Mouse (Mus musculus) embryonic facial prominence, embryonic 10.5 days (tissue): Measurements from ENCODE around the gene Arhgef16. TPM values are rescaled to one million over a fixed set of nuclear protein-coding genes. Genes with fewer than 3 reads are reported as not detected.

Experiments
- DNase-seq: peaks from one replicate; pipeline ENCODE4 v3.0.0-alpha.2; 2017; ENCODE audit warnings: low spot score
- H3K27ac ChIP-seq: fragments of 300-500 bp; sonication (generic); replicated peaks from 2 replicates; pipeline ENCODE4 v1.5.1; 2016; ENCODE audit warnings: mild to moderate bottlenecking
- H3K27me3 ChIP-seq: fragments of 300-500 bp; sonication (generic); replicated peaks from 2 replicates; pipeline ENCODE4 v1.6.1; 2016; ENCODE audit warnings: low read depth, mild to moderate bottlenecking; ENCODE audit not compliant: poor library complexity, severe bottlenecking
- H3K36me3 ChIP-seq: fragments of 300-500 bp; sonication (generic); replicated peaks from 2 replicates; pipeline ENCODE4 v1.6.1; 2016; ENCODE audit warnings: mild to moderate bottlenecking, moderate library complexity
- H3K4me1 ChIP-seq: fragments of 300-500 bp; sonication (generic); 2 replicates; pipeline ENCODE4 v1.6.1; 2016
- H3K4me3 ChIP-seq: fragments of 300-500 bp; sonication (generic); 2 replicates; pipeline ENCODE4 v1.5.1; 2016; ENCODE audit warnings: mild to moderate bottlenecking, moderate library complexity
- H3K9me3 ChIP-seq: fragments of 300-500 bp; sonication (generic); 2 replicates; pipeline ENCODE4 v1.6.1; 2016; ENCODE audit warnings: mild to moderate bottlenecking
- WGBS: fragments of 180-500 bp; shearing (Covaris S2); methylation state at CpG from one replicate; pipeline ENCODE4 v1.1.7; 2016; 5-methylcytosine and 5-hydroxymethylcytosine counted together
- polyA plus RNA-seq: library from polyadenylated mRNA; unstranded; fragments of >200 nt; fragmentation: Nextera tagmentation; extraction: Ambion mirVana; gene quantifications from 2 replicates; pipeline ENCODE4 v1.2.1, GENCODE M21; 2016

Gene Arhgef16
- polyA plus RNA-seq, 1 experiment from 2014 or later = 9.9 TPM

DNA sequence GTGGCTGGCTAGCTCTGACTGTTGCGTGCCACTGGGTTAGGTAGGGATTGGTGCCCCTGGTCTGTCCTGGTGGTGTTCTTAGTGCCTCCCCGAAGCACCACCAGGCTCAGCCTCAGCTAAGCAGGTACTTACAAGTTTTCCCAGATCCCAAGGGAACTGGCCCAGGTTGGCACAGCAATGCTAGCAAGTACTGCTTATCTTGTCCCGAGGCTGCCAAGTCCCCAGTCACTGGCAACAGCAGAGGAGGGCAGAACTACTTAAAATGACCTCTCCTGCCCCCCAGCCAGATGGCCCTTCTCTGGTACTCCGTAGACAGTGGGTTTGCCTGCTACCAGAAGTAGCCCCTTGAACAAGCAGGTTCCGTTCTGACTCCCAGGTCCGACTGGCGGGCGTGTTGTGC lies 62.3 kb downstream of the Arhgef16 start:
- 90% methylated on average over 8 of the region's 8 CpGs for WGBS
- H3K4me3 ChIP-seq = no peak overlapping the region
- DNase-seq = no peak
- H3K9me3 ChIP-seq = no peaks in the 10 kb centered on the region
- no peaks in the 10 kb centered on the region for H3K27me3 ChIP-seq
- H3K36me3 ChIP-seq = peaks cover 27% of the 10 kb centered on the region
- H3K4me1 ChIP-seq = peaks cover 50% of the 10 kb centered on the region
- H3K27ac ChIP-seq = 0 out of 2 replicates have a peak overlapping the region, but pooled peaks have one; percentile 24

DNA sequence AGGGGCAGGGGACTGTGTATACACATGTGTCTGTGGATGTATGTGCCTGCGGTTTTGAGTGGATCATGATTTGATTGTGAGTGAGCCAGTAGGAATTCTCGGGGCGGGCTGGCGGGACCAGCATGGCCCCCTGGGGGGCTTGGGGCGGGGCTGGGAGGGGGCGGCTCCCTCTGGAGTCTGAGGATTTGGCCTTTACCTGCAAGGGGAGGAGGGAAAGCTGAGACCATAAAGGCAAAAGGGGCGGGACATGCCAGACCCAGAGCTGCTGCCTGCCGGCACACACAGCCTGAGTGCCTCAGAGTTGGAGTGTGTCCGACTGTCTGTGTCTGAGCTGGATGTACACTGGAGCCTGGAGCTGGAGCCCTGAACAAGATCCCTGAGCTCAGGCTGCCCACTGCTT lies 64.2 kb downstream of the Arhgef16 start:
- Histone ChIP-seq H3K36me3 (peaks cover 13% of the 10 kb centered on the region; the same call in 1 of the 2 replicates), H3K9me3 (no peaks in the 10 kb centered on the region), H3K27ac (peak overlapping the region; percentile 74), H3K4me1 (peaks cover 66% of the 10 kb centered on the region), H3K27me3 (no peaks in the 10 kb centered on the region), H3K4me3 (peak overlapping the region; percentile 44)
- WGBS = 5% methylated on average over 9 of the region's 9 CpGs
- peak; percentile 71 for DNase-seq

DNA sequence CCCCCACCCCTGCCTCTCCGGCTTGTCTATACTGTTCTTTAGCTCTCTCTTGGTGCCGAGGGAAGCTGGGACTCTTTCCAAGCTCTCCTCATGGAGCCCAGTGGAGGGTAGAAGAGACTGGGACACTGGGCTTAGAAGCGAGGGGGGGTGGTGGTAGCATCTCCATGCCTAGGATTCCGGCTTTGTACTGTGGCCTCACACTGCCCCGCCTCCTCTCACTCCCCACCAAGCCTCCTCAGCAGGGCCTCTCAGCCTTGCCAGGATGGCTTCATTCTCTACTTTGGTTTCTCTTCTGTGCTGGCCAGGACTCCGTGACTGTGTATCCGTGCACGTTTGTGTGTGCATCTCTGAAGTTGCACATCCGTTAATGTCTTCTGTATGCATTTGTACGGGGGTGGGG lies 64.6 kb downstream of the Arhgef16 start:
- DNase-seq = peak; percentile 42
- Histone ChIP-seq H3K27ac (peak overlapping the region; percentile 74), H3K36me3 (peaks cover 9% of the 10 kb centered on the region; the same call in 1 of the 2 replicates), H3K4me3 (peak overlapping the region; percentile 44), H3K4me1 (peaks cover 70% of the 10 kb centered on the region), H3K27me3 (no peaks in the 10 kb centered on the region), H3K9me3 (no peaks in the 10 kb centered on the region)
- WGBS = 11% methylated on average over 10 of the region's 10 CpGs

DNA sequence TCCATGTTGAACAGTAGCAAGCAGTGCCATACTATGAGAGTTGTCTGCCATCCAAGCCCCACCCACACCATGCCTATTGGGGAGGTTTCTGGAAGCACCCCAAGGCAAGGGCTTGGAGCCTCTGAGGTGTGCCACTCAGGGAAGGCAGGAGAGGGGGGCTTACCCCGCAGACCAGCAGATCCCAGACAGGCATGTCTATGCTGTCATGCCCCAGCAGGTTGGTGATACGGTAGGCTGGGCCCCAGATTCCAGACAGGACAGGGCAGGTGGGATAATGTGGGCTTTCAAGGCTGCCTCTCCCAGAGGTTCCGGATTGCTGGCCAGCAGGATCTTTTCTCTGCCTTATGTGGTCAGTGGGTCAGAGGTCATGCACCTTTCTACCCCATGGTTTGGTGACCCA lies 65.5 kb downstream of the Arhgef16 start:
- peak overlapping the region; percentile 74; the same call in 1 of the 2 replicates for H3K27ac ChIP-seq
- no peaks in the 10 kb centered on the region for H3K9me3 ChIP-seq
- H3K4me1 ChIP-seq = peaks cover 75% of the 10 kb centered on the region
- no peaks in the 10 kb centered on the region for H3K27me3 ChIP-seq
- peaks cover 8% of the 10 kb centered on the region; the same call in 1 of the 2 replicates for H3K36me3 ChIP-seq
- WGBS = 54% methylated on average over 3 of the region's 3 CpGs
- no peak overlapping the region for H3K4me3 ChIP-seq
- DNase-seq = no peak

DNA sequence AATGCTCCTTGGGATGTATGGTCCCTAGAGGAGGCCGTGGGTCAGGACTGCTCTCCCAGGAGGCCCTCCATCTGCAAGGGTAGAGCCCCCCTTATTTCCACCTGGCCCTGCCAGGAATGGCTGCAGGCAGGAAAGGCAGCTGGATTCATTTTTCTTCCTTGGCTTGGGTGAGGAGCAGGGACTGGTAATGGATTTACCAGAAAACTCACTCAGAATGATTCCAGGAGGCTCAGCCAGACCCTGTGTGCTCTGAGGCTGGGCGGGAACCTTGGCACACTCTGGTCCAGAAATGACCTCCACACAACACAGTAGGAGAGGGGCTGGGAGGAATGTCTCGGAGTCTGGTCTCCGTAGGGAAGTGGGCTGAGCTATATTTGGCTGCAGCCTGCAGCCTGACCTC lies 69.2 kb downstream of the Arhgef16 start:
- Histone ChIP-seq H3K36me3 (peaks cover 6% of the 10 kb centered on the region), H3K4me3 (no peak overlapping the region), H3K9me3 (no peaks in the 10 kb centered on the region), H3K4me1 (peaks cover 67% of the 10 kb centered on the region), H3K27me3 (no peaks in the 10 kb centered on the region), H3K27ac (0 out of 2 replicates have a peak overlapping the region, but pooled peaks have one; percentile 21)
- WGBS = 57% methylated on average over 4 of the region's 4 CpGs
- no peak for DNase-seq

DNA sequence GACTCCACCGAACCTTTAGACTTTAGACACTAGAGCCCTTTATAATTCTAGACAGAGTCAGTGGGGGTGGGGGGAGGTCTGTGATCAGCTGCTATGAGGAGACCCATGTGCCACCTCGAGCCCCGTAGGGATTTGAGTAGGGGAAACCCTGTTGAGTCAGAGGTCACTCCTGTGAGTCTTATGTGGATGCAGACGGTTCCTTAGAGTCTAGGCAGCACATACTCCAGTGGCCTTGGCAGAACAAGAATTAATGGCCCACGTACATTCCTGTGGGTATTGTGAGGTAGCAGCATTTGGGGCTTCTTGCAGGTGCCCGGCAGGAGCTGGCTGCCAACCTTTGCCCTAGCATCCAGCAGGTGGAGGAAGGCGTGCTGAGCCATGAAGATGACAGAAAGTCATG lies 70.1 kb downstream of the Arhgef16 start:
- Histone ChIP-seq H3K9me3 (no peaks in the 10 kb centered on the region), H3K27me3 (no peaks in the 10 kb centered on the region), H3K27ac (no peak overlapping the region), H3K36me3 (peaks cover 14% of the 10 kb centered on the region), H3K4me3 (no peak overlapping the region), H3K4me1 (peaks cover 66% of the 10 kb centered on the region)
- 81% methylated on average over 7 of the region's 7 CpGs for WGBS
- DNase-seq = no peak

DNA sequence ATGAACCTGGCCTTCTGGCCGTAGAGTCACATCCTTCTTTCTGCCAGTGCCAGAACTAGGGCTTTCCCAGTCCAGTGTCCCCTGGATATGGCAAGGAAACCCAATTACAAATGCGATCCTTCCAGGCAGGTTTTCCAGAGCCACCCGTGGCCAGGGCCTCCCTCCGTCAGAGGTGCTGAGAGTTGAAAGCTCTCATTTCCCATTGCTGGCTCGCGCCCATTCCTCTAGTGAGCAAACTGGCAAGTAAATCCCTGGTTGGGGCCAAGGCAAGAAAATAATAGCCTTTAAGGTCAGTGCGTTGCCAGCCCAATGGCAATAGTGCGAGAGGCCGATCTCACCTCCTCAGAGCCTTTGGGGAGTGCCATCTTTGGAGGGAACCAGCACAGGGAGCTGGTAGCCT lies 71.9 kb downstream of the Arhgef16 start:
- Histone ChIP-seq H3K4me1 (peaks cover 75% of the 10 kb centered on the region), H3K36me3 (peaks cover 8% of the 10 kb centered on the region; the same call in 1 of the 2 replicates), H3K27ac (no peak overlapping the region), H3K4me3 (no peak overlapping the region), H3K27me3 (no peaks in the 10 kb centered on the region), H3K9me3 (no peaks in the 10 kb centered on the region)
- 94% methylated on average over 9 of the region's 9 CpGs for WGBS
- no peak for DNase-seq

Other genes with a start within 250 kb of the Arhgef16 start
- 0.59 and 0.97 TPM in 2 replicates for gene Trp73, start 161.5 kb downstream of the Arhgef16 start, polyA plus RNA-seq
- gene Wrap73, start 159.3 kb downstream of the Arhgef16 start, polyA plus RNA-seq = 45.5 and 50.1 TPM in 2 replicates
- gene Tprgl, start 141.0 kb downstream of the Arhgef16 start, polyA plus RNA-seq = 108 and 115 TPM in 2 replicates
- 37.9 and 38.7 TPM in 2 replicates for gene Megf6, start 130.9 kb downstream of the Arhgef16 start, polyA plus RNA-seq
- gene B230104I21Rik, start 34.5 kb upstream of the Arhgef16 start, polyA plus RNA-seq = not detected in 2 replicates